Mouse (Mus musculus) midbrain, embryonic 14.5 days (tissue): ENCODE results near the gene Usp49. TPM values are rescaled to one million over a fixed set of nuclear protein-coding genes. Genes with fewer than 3 reads are reported as not detected.

ENCODE experiments used
- ATAC-seq: fragments of 200-750 bp; cut with Nextera tagmentation; 2 replicates; pipeline ENCODE4 v1.8.0; 2017; ENCODE audit warnings: moderate number of reproducible peaks, moderate library complexity; ENCODE audit not compliant: low FRiP score, low TSS enrichment
- DNase-seq: peaks from one replicate; pipeline ENCODE4 v3.0.0-alpha.2; 2015
- H3K27ac ChIP-seq: fragments of 300-500 bp; sonication (generic); replicated peaks from 2 replicates; pipeline ENCODE4 v1.5.1; 2014; ENCODE audit warnings: mild to moderate bottlenecking, low read depth, low read length, moderate library complexity
- H3K27me3 ChIP-seq: fragments of 300-500 bp; sonication (generic); 2 replicates; pipeline ENCODE4 v1.6.1; 2014; ENCODE audit warnings: low read length, control low read depth, mixed read lengths; ENCODE audit not compliant: control insufficient read depth, insufficient read depth
- H3K36me3 ChIP-seq: fragments of 300-500 bp; sonication (generic); 2 replicates; pipeline ENCODE4 v1.6.1; 2014; ENCODE audit warnings: low read length, control low read depth; ENCODE audit not compliant: control insufficient read depth, insufficient read depth
- H3K4me1 ChIP-seq: fragments of 300-500 bp; sonication (generic); 2 replicates; pipeline ENCODE4 v1.6.1; 2014; ENCODE audit warnings: mild to moderate bottlenecking, antibody characterized with exemption, low read length, control low read depth; ENCODE audit not compliant: control insufficient read depth, insufficient read depth
- H3K4me2 ChIP-seq: fragments of 300-500 bp; sonication (generic); 2 replicates; pipeline ENCODE4 v1.6.1; 2014; ENCODE audit warnings: mild to moderate bottlenecking, low read length, moderate library complexity
- H3K4me3 ChIP-seq: fragments of 300-500 bp; sonication (generic); replicated peaks from 2 replicates; pipeline ENCODE4 v1.5.1; 2014; ENCODE audit warnings: low read depth, low read length
- H3K9ac ChIP-seq: fragments of 300-500 bp; sonication (generic); replicated peaks from 2 replicates; pipeline ENCODE4 v1.6.1; 2014; ENCODE audit warnings: mild to moderate bottlenecking, low read length, moderate library complexity
- H3K9me3 ChIP-seq: fragments of 300-500 bp; sonication (generic); 2 replicates; pipeline ENCODE4 v1.6.1; 2016; ENCODE audit warnings: low read length, control low read depth, mixed read lengths; ENCODE audit not compliant: control insufficient read depth
- WGBS: fragments of 180-500 bp; shearing (Covaris S2); extraction: QIAGEN DNeasy Blood & Tissue Kit; methylation state at CpG from one replicate; pipeline ENCODE4 v1.1.7; 2014; 5-methylcytosine and 5-hydroxymethylcytosine counted together
- polyA plus RNA-seq: library from polyadenylated mRNA; unstranded; fragments of >200 nt; fragmentation: Nextera tagmentation; extraction: Ambion mirVana; gene quantifications from 2 replicates; pipeline ENCODE4 v1.2.1, GENCODE M21; 2014

Usp49 gene
- polyA plus RNA-seq, 1 experiment from 2014 or later = 7.6 TPM

- Histone ChIP-seq H3K36me3 (peaks cover 52% of the 10 kb centered on the region), H3K27ac (no peak overlapping the region), H3K9me3 (no peaks in the 10 kb centered on the region), H3K9ac (no peak overlapping the region), H3K4me2 (no peak overlapping the region), H3K4me3 (no peak overlapping the region), H3K27me3 (0 out of 2 replicates have a peak, but pooled peaks cover 3% of the 10 kb centered on the region), H3K4me1 (no peaks in the 10 kb centered on the region)
- peak; percentile 39 for DNase-seq
- WGBS = 72% methylated on average over 9 of the region's 9 CpGs
- ATAC-seq = no peak
Observed at GRCm38 (mm10) chr17:47701793-47702192, 71.3 kb downstream of the Usp49 start.

GRCm38 (mm10) chr17:47702548-47703345 lies 72.3 kb downstream of the Usp49 start:
- H3K9me3 ChIP-seq = no peaks in the 10 kb centered on the region
- ATAC-seq (no peak), DNase-seq (no peak)
- no peak overlapping the region for H3K27ac ChIP-seq
- H3K4me2 ChIP-seq = no peak overlapping the region
- H3K27me3 ChIP-seq = 0 out of 2 replicates have a peak, but pooled peaks cover 3% of the 10 kb centered on the region
- 58% methylated on average over 28 of the region's 28 CpGs for WGBS
- H3K4me1 ChIP-seq = no peaks in the 10 kb centered on the region
- no peak overlapping the region for H3K4me3 ChIP-seq
- peaks cover 52% of the 10 kb centered on the region for H3K36me3 ChIP-seq
- no peak overlapping the region for H3K9ac ChIP-seq

- ATAC-seq (no peak), DNase-seq (no peak)
- H3K27ac ChIP-seq = no peak overlapping the region
- no peak overlapping the region for H3K9ac ChIP-seq
- H3K36me3 ChIP-seq = peaks cover 52% of the 10 kb centered on the region
- 37% methylated on average over 20 of the region's 20 CpGs for WGBS
- H3K4me1 ChIP-seq = no peaks in the 10 kb centered on the region
- no peaks in the 10 kb centered on the region for H3K9me3 ChIP-seq
- H3K27me3 ChIP-seq = 0 out of 2 replicates have a peak, but pooled peaks cover 3% of the 10 kb centered on the region
- H3K4me3 ChIP-seq = no peak overlapping the region
- H3K4me2 ChIP-seq = no peak overlapping the region
Observed at GRCm38 (mm10) chr17:47703556-47703955, 73.1 kb downstream of the Usp49 start.

GRCm38 (mm10) chr17:47704692-47705091 lies 74.2 kb downstream of the Usp49 start:
- ATAC-seq (no peak), DNase-seq (no peak)
- Histone ChIP-seq H3K27me3 (0 out of 2 replicates have a peak, but pooled peaks cover 3% of the 10 kb centered on the region), H3K9me3 (no peaks in the 10 kb centered on the region), H3K4me2 (no peak overlapping the region), H3K4me1 (no peaks in the 10 kb centered on the region), H3K9ac (no peak overlapping the region), H3K4me3 (no peak overlapping the region), H3K27ac (no peak overlapping the region), H3K36me3 (peaks cover 43% of the 10 kb centered on the region)
- 96% methylated on average over 4 of the region's 4 CpGs for WGBS

- ATAC-seq (no peak), DNase-seq (no peak)
- 81% methylated on average over 1 of the region's 1 CpGs for WGBS
- H3K27me3 ChIP-seq = 0 out of 2 replicates have a peak, but pooled peaks cover 3% of the 10 kb centered on the region
- H3K4me1 ChIP-seq = no peaks in the 10 kb centered on the region
- H3K9me3 ChIP-seq = no peaks in the 10 kb centered on the region
- no peak overlapping the region for H3K9ac ChIP-seq
- H3K4me3 ChIP-seq = no peak overlapping the region
- no peak overlapping the region for H3K27ac ChIP-seq
- H3K36me3 ChIP-seq = peaks cover 35% of the 10 kb centered on the region
- H3K4me2 ChIP-seq = no peak overlapping the region
Observed at GRCm38 (mm10) chr17:47706196-47706595, 75.7 kb downstream of the Usp49 start.

GRCm38 (mm10) chr17:47707961-47708360 lies 77.5 kb downstream of the Usp49 start:
- H3K4me1 ChIP-seq = no peaks in the 10 kb centered on the region
- WGBS = 88% methylated on average over 3 of the region's 3 CpGs

GRCm38 (mm10) chr17:47708972-47709371 lies 78.5 kb downstream of the Usp49 start:
- no peak overlapping the region for H3K27ac ChIP-seq
- no peaks in the 10 kb centered on the region for H3K27me3 ChIP-seq
- WGBS = 80% methylated on average over 4 of the region's 4 CpGs
- ATAC-seq (no peak), DNase-seq (no peak)
- H3K4me1 ChIP-seq = no peaks in the 10 kb centered on the region
- H3K36me3 ChIP-seq = peaks cover 7% of the 10 kb centered on the region
- H3K9ac ChIP-seq = no peak overlapping the region
- H3K4me3 ChIP-seq = no peak overlapping the region
- no peaks in the 10 kb centered on the region for H3K9me3 ChIP-seq
- no peak overlapping the region for H3K4me2 ChIP-seq

More at GRCm38 (mm10) chr17:47707961-47708360, 77.5 kb downstream of the Usp49 start:
- ATAC-seq (no peak), DNase-seq (no peak)
- Histone ChIP-seq H3K27me3 (0 out of 2 replicates have a peak, but pooled peaks cover under 1% of the 10 kb centered on the region), H3K4me2 (no peak overlapping the region), H3K27ac (no peak overlapping the region), H3K4me3 (no peak overlapping the region), H3K36me3 (peaks cover 17% of the 10 kb centered on the region), H3K9ac (no peak overlapping the region), H3K9me3 (no peaks in the 10 kb centered on the region)

GRCm38 (mm10) chr17:47710036-47710435 lies 79.5 kb downstream of the Usp49 start:
- no peaks in the 10 kb centered on the region for H3K9me3 ChIP-seq
- no peak overlapping the region for H3K27ac ChIP-seq
- no peaks in the 10 kb centered on the region for H3K4me1 ChIP-seq
- ATAC-seq (no peak), DNase-seq (no peak)
- peaks cover 2% of the 10 kb centered on the region; the same call in 1 of the 2 replicates for H3K36me3 ChIP-seq
- WGBS = 83% methylated on average over 3 of the region's 3 CpGs
- no peak overlapping the region for H3K9ac ChIP-seq
- no peaks in the 10 kb centered on the region for H3K27me3 ChIP-seq
- H3K4me3 ChIP-seq = no peak overlapping the region
- H3K4me2 ChIP-seq = no peak overlapping the region

- ATAC-seq = no peak
- H3K27me3 ChIP-seq = no peaks in the 10 kb centered on the region
Observed at GRCm38 (mm10) chr17:47711883-47712282, 81.4 kb downstream of the Usp49 start.

More at GRCm38 (mm10) chr17:47711883-47712282, 81.4 kb downstream of the Usp49 start:
- 71% methylated on average over 6 of the region's 6 CpGs for WGBS
- Histone ChIP-seq H3K4me2 (no peak overlapping the region), H3K9ac (no peak overlapping the region), H3K9me3 (no peaks in the 10 kb centered on the region), H3K4me1 (no peaks in the 10 kb centered on the region), H3K27ac (no peak overlapping the region), H3K36me3 (no peaks in the 10 kb centered on the region), H3K4me3 (no peak overlapping the region)
- DNase-seq = no peak
